In the genomic region with DNA sequence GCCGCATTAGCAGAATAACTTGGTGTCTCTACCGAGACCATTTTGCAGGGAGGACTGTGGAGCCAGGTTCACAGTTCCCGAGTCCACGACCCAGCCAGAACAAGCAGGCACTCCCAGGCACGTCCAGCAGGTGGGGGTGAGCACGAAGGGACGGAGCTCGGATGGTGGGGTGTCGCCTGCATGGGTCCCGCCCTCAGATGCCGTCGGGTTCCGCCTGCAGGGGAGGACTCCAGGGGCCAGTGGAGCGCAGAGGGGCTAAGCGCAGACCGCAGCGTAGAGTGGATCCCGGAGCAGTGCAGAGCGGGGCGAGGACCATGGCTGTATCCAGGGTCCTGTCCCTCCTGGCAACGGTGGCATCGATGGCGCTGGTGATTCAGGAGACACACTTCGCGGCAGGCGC, we compare ENCODE assay signal across 8 mouse cellular contexts. TPM values are rescaled to one million over a fixed set of nuclear protein-coding genes. Genes with fewer than 3 reads are reported as not detected.
DNase-seq lines count a peak whose midpoint lies in the region; ATAC-seq and TF ChIP-seq lines count a peak whose summit lies in the region.

A gene (plus strand): TSS at position 262 of the 400 bp plus-strand sequence.

- WGBS in heart, embryonic 13.5 days, result 4% methylated on average over 26 of the region's 26 CpGs
- 4% methylated on average over 25 of the region's 26 CpGs for WGBS in kidney, embryonic 16.5 days
- 6% methylated on average over 26 of the region's 26 CpGs for WGBS in small intestine, adult 2 months

- no peak for ATAC-seq in heart, embryonic 13.5 days (ENCODE audit: extremely low read depth, insufficient number of reproducible peaks, low FRiP score, low TSS enrichment)
- ATAC-seq in kidney, embryonic 16.5 days (ENCODE audit: low FRiP score, low TSS enrichment), result peak; percentile 85

- peak within 1 kb of the TSS; percentile 56 for H3K9ac ChIP-seq in heart, embryonic 13.5 days
- peak within 1 kb of the TSS; percentile 44 for H3K9ac ChIP-seq in kidney, embryonic 16.5 days (replicated peaks; ENCODE audit: low read length)

- H3K4me2 ChIP-seq in heart, embryonic 13.5 days, result peak within 1 kb of the TSS; percentile 63
- peak within 1 kb of the TSS; percentile 50 for H3K4me2 ChIP-seq in kidney, embryonic 16.5 days (replicated peaks; ENCODE audit: low read depth, low read length)

- H3K27ac ChIP-seq in heart, embryonic 13.5 days (replicated peaks), result no peak within 1 kb of the TSS
- no peak within 1 kb of the TSS for H3K27ac ChIP-seq in kidney, embryonic 16.5 days (ENCODE audit: low read length)
- H3K27ac ChIP-seq in small intestine, adult 2 months (ENCODE audit: insufficient read depth, low read depth, low read length), result no peak within 1 kb of the TSS

- peak; percentile 23 to 28 for DNase-seq in heart, adult 18-20 months
- DNase-seq in heart, postnatal 25 days (ENCODE audit: low spot score), result no peak
- DNase-seq in embryo, embryonic 10.5 days (ENCODE audit: low spot score), result peak; percentile 60
- peak; percentile 71 for DNase-seq in lung, postnatal 14 days
- DNase-seq in right cerebral cortex, postnatal 36 days (ENCODE audit: low spot score in 2 of 2), result no peak

- no peaks in the 10 kb centered on the region for H3K9me3 ChIP-seq in heart, embryonic 13.5 days
- no peaks in the 10 kb centered on the region for H3K9me3 ChIP-seq in kidney, embryonic 16.5 days (ENCODE audit: low read length)

- H3K27me3 ChIP-seq in heart, embryonic 13.5 days (replicated peaks), result peaks cover 94% of the 10 kb centered on the region
- H3K27me3 ChIP-seq in kidney, embryonic 16.5 days (ENCODE audit: insufficient read depth, low read length), result peaks cover 55% of the 10 kb centered on the region
- H3K27me3 ChIP-seq in small intestine, adult 2 months (ENCODE audit: control insufficient read depth, insufficient read depth, low read length), result peaks cover 15% of the 10 kb centered on the region

- TF ChIP-seq CTCF in small intestine, adult 2 months (IDR thresholded peaks at IDR 0.05; ENCODE audit: extremely low read depth, insufficient read length, insufficient replicate concordance, low read depth, low read length), result no peak

- peaks cover 7% of the 10 kb centered on the region for H3K4me1 ChIP-seq in heart, embryonic 13.5 days
- peaks cover 15% of the 10 kb centered on the region for H3K4me1 ChIP-seq in kidney, embryonic 16.5 days (ENCODE audit: insufficient read depth, low read length)
- peaks cover 6% of the 10 kb centered on the region; the same call in 1 of the 2 replicates for H3K4me1 ChIP-seq in small intestine, adult 2 months (ENCODE audit: control insufficient read depth, insufficient read depth, insufficient read length, low read length)

- no peak for TF ChIP-seq POLR2A in small intestine, adult 2 months (IDR thresholded peaks at IDR 0.05; ENCODE audit: low read depth, low read length)

- no peaks in the 10 kb centered on the region for H3K36me3 ChIP-seq in heart, embryonic 13.5 days
- no peaks in the 10 kb centered on the region for H3K36me3 ChIP-seq in kidney, embryonic 16.5 days (ENCODE audit: insufficient read depth, low read length)
- H3K36me3 ChIP-seq in small intestine, adult 2 months (ENCODE audit: control insufficient read depth, insufficient read depth, low read length), result no peaks in the 10 kb centered on the region

- H3K4me3 ChIP-seq in heart, embryonic 13.5 days, result peak within 1 kb of the TSS; percentile 39
- H3K4me3 ChIP-seq in kidney, embryonic 16.5 days (ENCODE audit: low read length), result peak within 1 kb of the TSS; percentile 33
- peak within 1 kb of the TSS; percentile 41 for H3K4me3 ChIP-seq in small intestine, adult 2 months (ENCODE audit: low read depth, low read length)

- intact Hi-C loops in heart, postnatal 25 days (cut with DNase I), result no loop called here

RNA-seq across cellular contexts. Expression of the gene that starts here (rescaled TPM):
- total RNA-seq in heart, adult 18-20 months (2021), result under 1 TPM; 0.67 to 0.75 TPM
- under 1 TPM; 0.64 to 0.68 TPM for total RNA-seq in heart, postnatal 25 days (2021)
- polyA plus RNA-seq in heart, embryonic 13.5 days (2015; fragmentation: Nextera tagmentation; extraction: Ambion mirVana), result 0.32 and 0.43 TPM in 2 replicates
- polyA plus RNA-seq in kidney, embryonic 16.5 days (2015; fragmentation: Nextera tagmentation; extraction: Ambion mirVana), result 4.1 and 4.7 TPM in 2 replicates
- polyA plus RNA-seq in small intestine, adult 2 months (2012; rRNA removed), result 2.2 and 4.4 TPM in 2 replicates

Comparison
In these comparisons a context has a peak if more than half of its experiments do, and no peak if none do; other contexts are left out.
1. Peak in DNase-seq in heart, adult 18-20 months; RNA of the gene not detected or under 1 TPM.
2. DNase-seq: peak in embryo, embryonic 10.5 days (single experiment) and lung, postnatal 14 days (single experiment); none in heart, postnatal 25 days (single experiment) and right cerebral cortex, postnatal 36 days (0 of 2).
3. Peak in every context shown above with its lines, with median percentiles within 50 percentile points of each other: H3K4me3 ChIP-seq.